Mouse (Mus musculus): Measurements from ENCODE around the gene Slc45a2.

Gene Slc45a2

DNA sequence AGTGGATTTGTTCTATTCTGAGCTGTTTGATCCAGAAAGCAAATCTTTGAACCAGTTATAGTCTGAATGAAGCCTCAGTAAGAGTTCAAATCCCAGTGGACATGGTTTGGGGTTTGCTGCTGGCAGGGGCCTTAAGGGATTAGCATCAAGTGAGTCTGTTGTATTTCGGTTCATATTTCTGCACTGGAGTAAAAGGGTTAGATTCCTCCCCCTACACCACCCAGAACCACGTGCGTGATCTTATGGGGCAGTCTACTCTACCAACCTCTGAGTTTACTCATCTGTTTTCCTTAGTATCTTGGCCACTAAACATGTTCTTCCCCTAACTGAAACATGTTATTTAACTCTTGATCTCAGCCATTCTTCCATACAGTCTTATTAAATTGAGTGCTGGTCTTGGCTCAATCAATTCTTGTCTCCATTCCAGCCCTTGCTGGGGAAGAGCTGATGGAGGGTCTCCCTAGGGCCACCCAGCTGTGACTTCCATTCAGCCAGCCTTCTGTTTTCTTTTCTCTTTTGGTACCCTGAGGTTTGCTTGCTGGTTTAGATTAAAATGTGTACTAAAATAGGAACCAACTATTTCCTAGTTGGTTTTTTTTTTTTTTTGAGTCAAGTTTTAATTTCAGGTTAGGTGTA is 75.3 kb downstream of the Slc45a2 start:
- DNase-seq, result no peak
